Mouse (Mus musculus) ES-Bruce4 (cell line): ENCODE data around the gene Gnao1.

ENCODE experiments used
- CTCF ChIP-seq: IDR thresholded peaks from one replicate; pipeline ENCODE4 v1.8.1; 2011; ENCODE audit warnings: low read depth, low read length
- EP300 ChIP-seq: IDR thresholded peaks from 2 replicates; pipeline ENCODE4 v1.6.1; 2011; ENCODE audit warnings: low read depth, low read length; ENCODE audit not compliant: insufficient read depth
- POLR2A ChIP-seq: IDR thresholded peaks from one replicate; pipeline ENCODE4 v1.8.1; 2011; ENCODE audit warnings: low read length; ENCODE audit not compliant: insufficient read depth

GRCm38 (mm10) chr8:93946397-93946796 lies 136.6 kb downstream of the Gnao1 start:
- no peak for TF ChIP-seq CTCF
- TF ChIP-seq EP300: no peak
- TF ChIP-seq POLR2A: no peak
